Mouse (Mus musculus) liver, embryonic 16.5 days (tissue): ENCODE results near the gene Cacnb2. TPM values are rescaled to one million over a fixed set of nuclear protein-coding genes. Genes with fewer than 3 reads are reported as not detected.

Experiments
- ATAC-seq: fragments of 200-750 bp; cut with Nextera tagmentation; 2 replicates; pipeline ENCODE4 v1.8.0; 2017; ENCODE audit warnings: low read depth, mild to moderate bottlenecking, moderate number of reproducible peaks, moderate library complexity
- H3K27ac ChIP-seq: fragments of 300-500 bp; sonication (generic); 2 replicates; pipeline ENCODE4 v1.5.1; 2014; ENCODE audit warnings: mild to moderate bottlenecking, low read length
- H3K27me3 ChIP-seq: fragments of 300-500 bp; sonication (generic); 2 replicates; pipeline ENCODE4 v1.6.1; 2014; ENCODE audit warnings: low read depth, low read length, mixed read lengths; ENCODE audit not compliant: control insufficient read depth, insufficient read depth
- H3K36me3 ChIP-seq: fragments of 300-500 bp; sonication (generic); 2 replicates; pipeline ENCODE4 v1.6.1; 2014; ENCODE audit warnings: mild to moderate bottlenecking; ENCODE audit not compliant: control insufficient read depth, insufficient read depth
- H3K4me1 ChIP-seq: fragments of 300-500 bp; sonication (generic); 2 replicates; pipeline ENCODE4 v1.6.1; 2014; ENCODE audit warnings: low read depth, low read length, mixed read lengths; ENCODE audit not compliant: control insufficient read depth
- H3K4me2 ChIP-seq: fragments of 300-500 bp; sonication (generic); 2 replicates; pipeline ENCODE4 v1.6.1; 2014; ENCODE audit warnings: low read depth, low read length, mixed read lengths
- H3K4me3 ChIP-seq: fragments of 300-500 bp; sonication (generic); 2 replicates; pipeline ENCODE4 v1.5.1; 2014; ENCODE audit warnings: low read depth, mild to moderate bottlenecking, low read length
- H3K9ac ChIP-seq: fragments of 300-500 bp; sonication (generic); 2 replicates; pipeline ENCODE4 v1.6.1; 2014; ENCODE audit warnings: low read depth, low read length
- H3K9me3 ChIP-seq: fragments of 300-500 bp; sonication (generic); replicated peaks from 2 replicates; pipeline ENCODE4 v1.6.1; 2016; ENCODE audit warnings: low read length; ENCODE audit not compliant: control insufficient read depth
- WGBS: fragments of 180-500 bp; shearing (Covaris S2); extraction: QIAGEN DNeasy Blood & Tissue Kit; methylation state at CpG from one replicate; pipeline ENCODE4 v1.1.7; 2014; ENCODE audit not compliant: insufficient replicate concordance; 5-methylcytosine and 5-hydroxymethylcytosine counted together
- polyA plus RNA-seq: library from polyadenylated mRNA; unstranded; fragments of >200 nt; fragmentation: Nextera tagmentation; extraction: Ambion mirVana; gene quantifications from 2 replicates; pipeline ENCODE4 v1.2.1, GENCODE M21; 2015

Gene Cacnb2
- polyA plus RNA-seq, 1 experiment from 2014 or later = 0.26 TPM

DNA sequence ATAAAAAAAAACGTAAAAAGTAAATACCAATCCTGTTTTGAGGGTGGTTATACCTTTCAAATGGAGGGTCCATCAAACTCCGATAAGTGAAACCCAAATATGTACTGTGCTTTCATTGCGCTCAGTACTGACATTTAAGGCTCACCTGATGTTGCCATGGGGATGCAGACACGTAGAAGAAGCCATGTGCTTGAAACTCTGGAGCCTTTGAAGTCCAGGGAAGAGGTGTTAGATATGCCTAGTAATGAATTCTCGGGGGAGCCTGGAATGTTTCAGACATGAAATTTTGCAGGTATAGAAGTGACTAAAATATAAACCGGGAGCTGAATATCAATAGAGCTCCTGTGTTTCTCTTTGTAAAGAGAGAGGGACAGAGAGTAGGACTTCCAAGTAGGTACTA lies 37.0 kb downstream of the Cacnb2 start:
- Histone ChIP-seq H3K4me2 (no peak overlapping the region), H3K9ac (no peak overlapping the region), H3K4me3 (no peak overlapping the region), H3K4me1 (no peaks in the 10 kb centered on the region), H3K36me3 (no peaks in the 10 kb centered on the region), H3K27ac (no peak overlapping the region), H3K27me3 (no peaks in the 10 kb centered on the region), H3K9me3 (no peaks in the 10 kb centered on the region)
- 60% methylated on average over 6 of the region's 6 CpGs for WGBS
- ATAC-seq = no peak

DNA sequence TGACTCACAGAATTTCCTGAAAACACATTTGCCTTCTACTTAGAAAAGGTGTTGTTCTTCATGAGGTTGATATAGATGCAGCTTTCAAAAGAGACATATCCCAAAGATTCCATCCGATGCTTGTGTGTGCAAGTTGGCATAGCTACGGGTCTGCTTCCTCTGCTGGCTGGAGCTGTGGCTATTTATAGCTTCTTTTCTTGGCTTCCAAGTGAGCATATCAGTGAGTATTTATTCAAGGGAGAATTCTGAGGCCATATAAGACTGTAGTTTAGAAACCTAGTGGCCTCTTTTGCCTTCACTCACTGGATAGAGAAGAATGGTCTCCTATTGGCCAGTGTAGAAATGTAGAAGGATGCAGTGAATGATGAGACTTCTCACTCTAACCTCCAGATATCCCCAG lies 38.2 kb downstream of the Cacnb2 start:
- Histone ChIP-seq H3K9me3 (no peaks in the 10 kb centered on the region), H3K9ac (no peak overlapping the region), H3K27me3 (no peaks in the 10 kb centered on the region), H3K4me1 (no peaks in the 10 kb centered on the region), H3K4me3 (no peak overlapping the region), H3K36me3 (no peaks in the 10 kb centered on the region), H3K4me2 (no peak overlapping the region), H3K27ac (no peak overlapping the region)
- ATAC-seq = no peak
- WGBS = 38% methylated on average over 2 of the region's 2 CpGs

DNA sequence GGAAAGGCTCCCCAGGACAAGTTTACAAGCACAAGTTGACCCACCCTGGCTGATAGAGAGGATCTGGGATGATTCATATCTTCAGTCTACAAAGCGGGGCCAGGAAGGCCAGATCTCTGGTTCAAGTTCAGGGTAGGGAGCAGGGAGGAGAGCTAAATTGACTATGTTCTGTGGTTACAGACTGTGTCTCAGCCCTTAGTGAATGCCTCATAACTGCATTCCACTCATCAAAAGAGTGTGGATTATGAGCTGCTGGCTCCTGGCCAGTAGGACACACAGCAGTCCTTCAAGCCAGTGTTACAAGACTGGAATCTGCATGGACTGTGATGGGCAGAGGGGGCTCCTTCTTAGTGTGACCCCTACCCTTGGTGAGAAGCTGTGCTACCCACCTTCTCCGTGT lies 48.4 kb downstream of the Cacnb2 start:
- H3K4me1 ChIP-seq = no peaks in the 10 kb centered on the region
- no peaks in the 10 kb centered on the region for H3K27me3 ChIP-seq
- H3K36me3 ChIP-seq = no peaks in the 10 kb centered on the region
- no peaks in the 10 kb centered on the region for H3K9me3 ChIP-seq
- H3K4me2 ChIP-seq = no peak overlapping the region
- no peak overlapping the region for H3K9ac ChIP-seq
- no peak overlapping the region for H3K27ac ChIP-seq
- no peak overlapping the region for H3K4me3 ChIP-seq
- no peak for ATAC-seq
- WGBS = 53% methylated on average over 2 of the region's 2 CpGs

DNA sequence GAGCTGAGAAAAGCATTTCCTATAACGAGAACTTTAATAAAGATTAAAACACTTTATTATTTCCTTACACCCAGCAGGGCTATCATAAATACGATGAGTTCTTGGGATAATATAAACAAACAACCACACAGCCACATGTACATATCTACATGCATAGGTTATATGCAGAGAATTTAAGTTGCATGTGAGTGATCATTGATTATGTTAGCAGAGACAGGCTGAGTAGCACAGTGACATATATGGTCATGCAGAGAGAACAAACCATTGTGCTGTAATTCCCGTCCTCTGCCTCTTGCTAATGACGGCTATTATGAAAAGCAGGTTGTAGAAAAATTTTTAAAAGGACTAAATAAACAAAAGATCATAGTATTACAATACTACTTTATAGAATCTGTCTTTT lies 53.8 kb downstream of the Cacnb2 start:
- ATAC-seq = no peak
- no peaks in the 10 kb centered on the region for H3K9me3 ChIP-seq
- H3K9ac ChIP-seq = no peak overlapping the region
- no peaks in the 10 kb centered on the region for H3K4me1 ChIP-seq
- H3K27ac ChIP-seq = no peak overlapping the region
- H3K4me3 ChIP-seq = no peak overlapping the region
- no peaks in the 10 kb centered on the region for H3K36me3 ChIP-seq
- WGBS = 61% methylated on average over 4 of the region's 4 CpGs
- H3K4me2 ChIP-seq = no peak overlapping the region
- no peaks in the 10 kb centered on the region for H3K27me3 ChIP-seq

DNA sequence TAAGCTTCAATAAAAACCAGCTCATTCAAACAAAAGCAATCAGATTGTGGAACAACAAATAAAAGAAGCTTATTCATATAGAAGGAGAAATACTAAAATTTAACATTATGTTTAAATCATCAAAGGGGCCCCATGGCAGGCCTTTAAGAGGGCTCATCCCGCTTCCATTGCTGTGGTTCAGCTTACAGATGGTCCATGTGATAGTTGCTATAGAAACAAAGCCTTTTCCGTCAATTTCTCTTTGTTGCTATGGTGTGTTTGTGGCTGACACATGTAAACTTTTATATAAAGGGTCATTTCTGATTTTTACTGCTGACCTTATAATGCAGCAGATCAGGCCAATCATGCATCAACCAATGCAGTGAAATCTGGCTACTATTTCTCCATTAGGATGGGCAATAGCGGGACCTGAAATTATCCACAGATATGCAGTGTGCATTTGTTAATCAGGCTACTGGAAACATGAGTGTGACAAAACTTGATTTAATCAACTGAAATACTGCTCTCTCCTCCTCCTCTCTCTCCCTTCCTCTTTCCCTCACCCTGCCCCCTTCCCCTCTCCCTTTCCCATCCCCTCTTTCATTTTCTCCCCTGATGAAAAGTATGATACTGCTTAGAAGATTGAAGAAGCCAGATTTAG lies 54.4 kb downstream of the Cacnb2 start:
- ATAC-seq = no peak
- 53% methylated on average over 3 of the region's 3 CpGs for WGBS

DNA sequence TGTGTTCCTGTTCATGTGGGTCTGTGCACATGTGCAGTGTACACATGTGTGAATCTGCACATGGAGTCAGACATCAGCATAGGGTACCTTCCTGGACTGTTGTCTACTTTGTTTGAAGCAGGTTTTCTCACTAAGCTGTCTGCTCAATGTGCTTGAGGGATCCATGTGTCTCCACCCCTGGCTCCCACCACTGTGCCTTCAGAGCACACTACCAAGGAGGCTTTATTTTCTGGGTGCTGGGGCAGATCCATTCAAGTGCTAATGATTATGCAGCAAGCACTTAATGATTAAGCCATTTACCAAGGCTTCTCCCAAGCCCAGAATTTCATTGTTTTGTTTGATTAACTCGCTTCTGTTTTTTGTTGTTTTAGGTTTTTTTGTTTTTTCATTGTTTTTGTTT lies 62.3 kb downstream of the Cacnb2 start:
- Histone ChIP-seq H3K4me1 (no peaks in the 10 kb centered on the region), H3K36me3 (no peaks in the 10 kb centered on the region), H3K27me3 (no peaks in the 10 kb centered on the region), H3K4me3 (no peak overlapping the region), H3K9me3 (no peaks in the 10 kb centered on the region), H3K4me2 (no peak overlapping the region), H3K9ac (no peak overlapping the region), H3K27ac (no peak overlapping the region)
- ATAC-seq = no peak
- WGBS = 41% methylated on average over 1 of the region's 1 CpGs

More for the DNA sequence above, 54.4 kb downstream of the Cacnb2 start:
- H3K9ac ChIP-seq = no peak overlapping the region
- no peak overlapping the region for H3K4me3 ChIP-seq
- H3K27ac ChIP-seq = no peak overlapping the region
- no peaks in the 10 kb centered on the region for H3K27me3 ChIP-seq
- no peak overlapping the region for H3K4me2 ChIP-seq
- no peaks in the 10 kb centered on the region for H3K9me3 ChIP-seq
- H3K36me3 ChIP-seq = no peaks in the 10 kb centered on the region
- H3K4me1 ChIP-seq = no peaks in the 10 kb centered on the region

DNA sequence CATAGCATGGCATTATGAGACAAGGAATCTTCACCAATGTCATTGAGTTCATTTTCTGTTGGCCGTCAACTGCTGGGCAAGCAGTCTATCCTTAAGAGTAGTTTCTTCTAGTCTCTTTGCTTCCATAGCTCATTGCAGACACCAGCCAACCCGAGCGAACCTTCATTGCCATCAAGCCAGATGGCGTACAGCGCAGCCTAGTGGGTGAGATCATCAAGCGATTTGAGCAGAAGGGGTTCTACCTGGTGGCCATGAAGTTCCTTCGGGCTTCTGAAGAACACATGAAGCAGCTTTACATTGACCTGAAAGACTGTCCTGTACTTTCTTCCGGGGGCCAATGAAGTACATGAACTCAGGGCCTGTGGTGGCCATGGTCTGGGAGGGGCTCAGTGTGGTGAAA lies 69.2 kb downstream of the Cacnb2 start:
- Histone ChIP-seq H3K4me2 (no peak overlapping the region), H3K9me3 (no peaks in the 10 kb centered on the region), H3K4me1 (no peaks in the 10 kb centered on the region), H3K9ac (no peak overlapping the region), H3K27ac (no peak overlapping the region), H3K27me3 (no peaks in the 10 kb centered on the region), H3K4me3 (no peak overlapping the region), H3K36me3 (no peaks in the 10 kb centered on the region)
- no peak for ATAC-seq
- WGBS = 71% methylated on average over 8 of the region's 8 CpGs

DNA sequence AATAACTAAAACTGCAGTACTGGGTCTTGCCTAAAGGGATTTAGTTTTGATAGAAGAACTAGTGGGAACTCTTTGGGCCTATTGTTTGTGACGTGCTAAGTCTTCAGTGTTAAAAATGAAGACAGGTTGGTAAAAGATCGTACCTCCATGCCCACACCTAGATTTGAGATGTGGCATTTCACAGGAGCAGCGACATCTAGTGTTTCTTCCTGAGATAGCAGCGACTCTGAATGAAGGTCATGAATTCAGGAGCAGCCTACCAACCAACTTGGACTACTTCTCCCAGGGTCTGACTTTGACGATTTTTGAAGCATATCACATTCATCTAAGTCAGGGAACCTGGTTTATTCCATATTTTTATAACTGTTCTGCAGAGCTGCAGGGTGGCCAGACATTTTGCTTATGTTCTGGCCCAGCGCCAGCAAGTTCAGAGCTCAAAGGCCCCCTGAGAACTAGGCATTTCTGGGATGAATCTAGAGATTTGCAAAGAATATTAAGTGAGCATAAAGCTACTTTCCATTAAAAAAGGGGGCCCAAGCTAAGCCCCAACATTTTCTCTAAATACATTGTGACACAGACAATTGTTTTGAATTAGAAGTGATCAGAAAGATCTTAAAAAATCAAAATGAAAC lies 74.1 kb downstream of the Cacnb2 start:
- no peak overlapping the region for H3K27ac ChIP-seq
- no peaks in the 10 kb centered on the region for H3K9me3 ChIP-seq
- H3K27me3 ChIP-seq = no peaks in the 10 kb centered on the region
- 16% methylated on average over 6 of the region's 6 CpGs for WGBS
- H3K4me3 ChIP-seq = no peak overlapping the region
- H3K4me2 ChIP-seq = no peak overlapping the region
- H3K4me1 ChIP-seq = no peaks in the 10 kb centered on the region
- H3K9ac ChIP-seq = no peak overlapping the region
- ATAC-seq = no peak
- no peaks in the 10 kb centered on the region for H3K36me3 ChIP-seq

DNA sequence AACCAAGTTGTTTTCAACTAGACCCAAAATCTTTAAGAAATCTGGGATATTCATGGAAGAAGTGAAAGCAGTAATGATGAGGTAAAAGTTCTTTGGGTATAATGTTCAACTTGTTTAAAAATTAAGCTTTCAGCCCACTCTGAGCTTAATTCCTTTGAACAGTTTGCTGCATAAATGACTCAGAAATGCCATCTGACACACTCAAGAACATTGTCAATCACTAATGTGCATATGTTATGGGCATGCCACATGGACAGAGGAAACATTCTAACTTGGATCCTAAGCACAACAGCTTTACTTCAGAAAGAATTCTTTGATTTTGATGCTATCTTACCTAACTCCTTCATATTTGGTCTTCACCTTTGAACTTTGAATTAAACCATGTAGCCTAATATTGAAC lies 81.3 kb downstream of the Cacnb2 start:
- ATAC-seq = no peak
- Histone ChIP-seq H3K27ac (no peak overlapping the region), H3K9me3 (no peaks in the 10 kb centered on the region), H3K36me3 (no peaks in the 10 kb centered on the region), H3K4me1 (no peaks in the 10 kb centered on the region), H3K4me3 (no peak overlapping the region), H3K4me2 (no peak overlapping the region), H3K27me3 (no peaks in the 10 kb centered on the region), H3K9ac (no peak overlapping the region)
